Mouse (Mus musculus) mature B cell (primary cell): ENCODE data around the gene Nfib.

ENCODE experiments used
- in situ Hi-C: fragments of 300-500 bp; cut with MboI; formaldehyde crosslinking; loops from 2 replicates; pipeline ENCODE4 v1.14.3; 2019

Nfib gene

DNA sequence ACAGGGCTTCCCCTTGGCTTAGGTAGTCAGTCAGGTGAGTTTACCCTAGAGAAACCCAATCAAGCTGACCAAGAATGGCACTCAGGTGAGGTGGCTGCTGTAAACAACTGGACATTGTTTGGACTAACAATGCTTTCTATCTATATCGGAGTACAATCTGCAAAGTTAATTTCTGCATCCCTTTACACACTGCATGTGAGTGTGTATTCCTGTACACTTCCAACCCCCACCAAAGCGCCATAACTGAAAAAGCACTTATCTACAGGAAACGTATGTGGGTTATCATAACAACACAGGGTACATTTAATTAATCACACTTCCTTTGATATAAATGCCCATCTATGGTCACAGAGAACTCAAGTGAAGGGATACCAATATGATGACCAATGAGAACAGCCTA, 346.4 kb downstream of the Nfib start:
- in situ Hi-C loops, result no loop called here

GRCm38 (mm10) chr4:82349006-82349405, 356.5 kb downstream of the Nfib start:
- in situ Hi-C loops, result no loop called here

DNA sequence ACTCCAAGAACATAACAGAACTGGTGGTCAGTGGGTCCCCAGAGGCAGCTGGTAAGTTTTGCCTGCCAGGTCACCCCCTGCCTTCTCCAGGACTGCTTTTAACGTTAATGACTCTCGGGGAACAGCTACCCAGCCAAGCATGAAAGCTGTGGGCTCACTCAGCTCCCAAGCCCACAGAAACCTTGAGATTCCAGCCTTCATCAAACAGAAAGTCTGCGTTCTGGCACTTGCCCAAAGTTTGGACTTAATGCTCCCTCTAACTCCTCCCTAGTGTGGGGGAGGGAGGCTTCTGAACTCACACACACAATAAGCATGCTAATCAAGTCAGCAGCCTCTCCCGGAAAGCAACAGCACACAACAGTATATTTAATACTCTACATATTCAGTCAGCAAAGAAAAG, 360.8 kb downstream of the Nfib start:
- in situ Hi-C loops, result no loop called here

GRCm38 (mm10) chr4:82344224-82344623, 361.3 kb downstream of the Nfib start:
- in situ Hi-C loops, result no loop called here

- in situ Hi-C loops, result no loop called here
Measured at GRCm38 (mm10) chr4:82338930-82339329, 366.6 kb downstream of the Nfib start.

DNA sequence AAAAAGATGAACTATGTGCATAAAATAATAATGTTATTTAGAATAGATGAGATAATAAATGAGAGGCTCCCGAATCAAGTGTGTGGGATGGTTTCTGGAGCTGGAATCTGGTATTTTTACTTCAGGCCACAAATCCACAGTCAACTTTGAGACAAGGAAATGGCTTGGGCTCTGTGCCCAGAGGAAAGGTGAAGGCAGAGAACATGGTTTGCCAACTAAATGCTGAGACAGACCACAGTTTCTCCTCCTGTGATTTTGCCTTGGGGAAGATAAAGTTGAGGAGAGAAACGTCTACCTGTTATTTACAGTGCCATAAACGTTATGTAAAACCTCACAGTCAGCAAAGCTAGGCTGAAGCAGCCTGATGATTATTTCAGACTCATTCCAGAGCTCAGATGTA, 367.1 kb downstream of the Nfib start:
- in situ Hi-C loops, result no loop called here

DNA sequence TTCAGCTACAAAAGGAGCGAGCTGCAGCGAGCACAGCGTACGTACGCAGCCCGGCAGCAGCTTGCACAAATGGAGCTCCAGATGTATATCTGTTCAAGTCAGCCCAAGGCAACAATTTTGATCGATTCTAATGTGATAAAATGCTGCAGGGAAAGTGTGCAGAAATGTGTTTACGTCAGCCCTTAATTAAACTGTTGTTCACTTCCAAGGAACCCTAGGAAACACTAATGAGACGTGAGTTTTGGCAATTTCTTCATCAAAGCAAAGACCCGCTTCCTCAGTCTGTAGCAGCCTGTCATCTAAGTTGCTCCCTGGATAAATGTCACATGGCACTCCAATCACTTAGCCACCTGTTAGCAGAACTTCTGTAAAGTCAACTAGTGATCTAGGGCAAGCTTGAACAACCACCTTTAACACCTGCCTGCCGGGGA, 368.6 kb downstream of the Nfib start:
- in situ Hi-C loops, result no loop called here

- in situ Hi-C loops, result no loop called here
Measured at GRCm38 (mm10) chr4:82335266-82335865, 370.2 kb downstream of the Nfib start.

GRCm38 (mm10) chr4:82333413-82333812, 372.1 kb downstream of the Nfib start:
- in situ Hi-C loops, result no loop called here

DNA sequence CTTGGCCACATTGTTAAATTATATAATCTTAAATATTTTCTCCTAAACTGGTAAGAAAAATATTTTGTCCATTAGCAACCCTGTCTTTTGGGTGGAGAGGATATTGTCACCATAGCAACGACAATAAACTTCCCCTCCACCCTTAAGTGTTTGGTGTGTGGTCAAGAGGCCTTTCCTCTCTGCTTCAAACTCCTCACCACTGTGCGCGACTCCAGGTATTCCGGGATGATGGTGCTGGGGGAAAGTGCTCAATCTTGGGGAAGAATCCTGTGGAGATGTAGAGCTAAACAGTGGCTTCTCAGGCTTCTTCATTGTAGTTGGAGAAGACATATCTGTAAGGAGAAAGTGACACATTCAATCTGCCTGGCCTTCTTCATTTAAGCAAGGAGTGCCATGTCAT, 375.5 kb downstream of the Nfib start:
- in situ Hi-C loops, result no loop called here

DNA sequence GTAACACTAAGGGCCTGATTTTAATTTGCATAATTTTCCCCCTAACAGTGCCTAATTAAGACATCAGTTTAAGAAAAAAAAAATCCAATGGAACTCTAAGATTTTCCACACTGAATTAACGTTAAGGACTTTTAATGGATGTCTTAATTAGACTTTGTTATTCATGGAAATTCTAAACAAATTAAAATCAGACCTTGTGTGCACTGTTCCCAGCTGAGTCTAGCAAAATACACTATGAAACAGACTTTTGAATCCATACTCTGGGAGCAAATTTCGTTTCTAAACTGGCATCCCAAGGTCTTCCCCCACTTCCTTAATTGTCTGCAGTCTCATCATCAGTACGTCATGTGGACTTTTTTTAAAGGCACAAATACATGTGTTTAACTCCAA, 379.4 kb downstream of the Nfib start:
- in situ Hi-C loops, result no loop called here

DNA sequence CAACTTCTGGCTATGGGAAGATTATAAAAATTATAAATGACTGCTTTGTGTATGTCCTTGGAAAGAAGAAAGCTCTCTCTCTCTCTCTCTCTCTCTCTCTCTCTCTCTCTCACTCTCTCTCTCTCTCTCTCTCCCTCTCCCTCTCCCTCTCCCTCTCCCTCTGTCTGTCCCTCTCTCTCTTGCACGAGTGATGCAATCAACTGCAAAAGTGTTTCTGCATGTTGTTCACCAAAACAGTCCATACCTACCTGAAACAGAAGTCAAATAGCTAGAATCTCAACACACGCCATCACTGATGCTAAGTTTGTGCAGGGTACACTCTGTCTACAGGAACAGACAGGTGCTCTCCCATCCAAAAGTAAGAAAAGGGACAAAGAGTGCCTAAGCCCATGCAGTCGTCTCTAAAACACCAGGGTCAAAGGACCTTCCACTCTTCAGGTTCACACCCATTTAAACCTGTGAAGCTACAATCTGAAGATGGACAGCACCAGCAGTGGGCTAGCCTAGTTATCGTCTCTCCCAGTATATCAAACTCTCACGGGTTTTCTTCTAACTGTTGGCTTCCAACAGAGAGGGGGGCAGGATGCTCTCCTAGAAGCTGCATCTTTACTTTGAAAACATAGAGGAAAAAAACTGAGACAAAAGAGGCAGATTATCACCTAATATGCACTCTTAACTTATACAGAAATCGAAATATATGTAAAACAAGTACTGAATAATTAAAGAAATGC, 380.0 kb downstream of the Nfib start:
- in situ Hi-C loops, result no loop called here

- in situ Hi-C loops, result no loop called here
Measured at GRCm38 (mm10) chr4:82324977-82325376, 380.6 kb downstream of the Nfib start.

DNA sequence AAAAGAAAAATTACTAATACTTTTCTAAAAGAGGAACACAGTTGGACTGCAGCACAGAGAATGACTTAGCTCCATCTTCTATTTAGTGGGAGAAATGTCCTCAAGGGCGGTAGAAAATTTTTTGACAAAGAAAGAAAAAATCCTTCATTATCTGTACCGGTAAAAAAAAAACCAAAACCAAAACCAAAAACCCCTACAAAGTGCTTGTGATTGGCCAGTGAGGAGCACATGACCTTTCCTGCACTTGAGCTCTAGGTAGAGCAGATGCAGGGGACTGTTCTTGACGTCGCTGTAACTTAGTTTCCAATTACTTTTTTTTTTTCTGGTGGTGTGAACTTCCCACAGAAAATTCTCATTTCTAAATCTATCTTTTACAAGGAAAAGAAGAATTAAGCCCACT, 384.5 kb downstream of the Nfib start:
- in situ Hi-C loops, result no loop called here

- in situ Hi-C loops, result no loop called here
Measured at GRCm38 (mm10) chr4:82319388-82319787, 386.2 kb downstream of the Nfib start.

DNA sequence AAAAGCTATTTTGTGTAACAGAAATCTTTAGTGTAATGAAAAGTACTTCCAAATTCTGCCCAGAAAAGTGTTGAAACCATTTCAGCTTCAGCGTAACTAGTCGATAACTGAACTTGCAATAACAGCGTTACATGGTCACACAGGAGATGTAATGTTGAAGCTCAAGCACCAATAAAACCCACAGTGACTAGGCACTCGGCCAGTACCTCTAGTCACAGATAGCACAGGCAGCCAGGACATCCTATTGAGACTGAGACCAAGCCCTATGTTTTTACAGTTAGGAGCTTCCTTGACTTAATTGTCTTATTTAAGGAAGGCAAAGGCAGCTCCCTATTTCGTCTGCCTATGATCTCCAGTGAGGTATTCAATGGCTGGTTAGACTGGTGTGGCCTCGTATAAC, 389.4 kb downstream of the Nfib start:
- in situ Hi-C loops, result no loop called here

DNA sequence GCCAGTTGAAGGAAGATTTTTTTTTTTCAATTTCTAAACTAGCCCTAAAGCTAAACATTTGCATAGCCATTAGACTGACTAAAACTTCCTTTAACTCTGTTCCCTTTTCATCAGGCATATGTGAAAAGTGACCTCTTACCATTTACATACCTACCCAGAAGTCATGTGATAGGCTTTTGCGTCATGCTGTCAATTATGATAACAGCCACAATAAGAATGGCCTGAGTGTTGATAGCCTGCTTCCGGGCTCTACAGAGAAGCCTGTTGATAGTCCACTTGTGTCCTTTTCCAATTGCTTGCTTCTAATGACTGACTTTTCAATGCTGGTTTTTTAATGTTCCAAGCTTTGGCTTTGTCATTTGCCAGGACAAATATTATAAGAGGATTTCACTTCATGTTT, 389.8 kb downstream of the Nfib start:
- in situ Hi-C loops, result no loop called here

DNA sequence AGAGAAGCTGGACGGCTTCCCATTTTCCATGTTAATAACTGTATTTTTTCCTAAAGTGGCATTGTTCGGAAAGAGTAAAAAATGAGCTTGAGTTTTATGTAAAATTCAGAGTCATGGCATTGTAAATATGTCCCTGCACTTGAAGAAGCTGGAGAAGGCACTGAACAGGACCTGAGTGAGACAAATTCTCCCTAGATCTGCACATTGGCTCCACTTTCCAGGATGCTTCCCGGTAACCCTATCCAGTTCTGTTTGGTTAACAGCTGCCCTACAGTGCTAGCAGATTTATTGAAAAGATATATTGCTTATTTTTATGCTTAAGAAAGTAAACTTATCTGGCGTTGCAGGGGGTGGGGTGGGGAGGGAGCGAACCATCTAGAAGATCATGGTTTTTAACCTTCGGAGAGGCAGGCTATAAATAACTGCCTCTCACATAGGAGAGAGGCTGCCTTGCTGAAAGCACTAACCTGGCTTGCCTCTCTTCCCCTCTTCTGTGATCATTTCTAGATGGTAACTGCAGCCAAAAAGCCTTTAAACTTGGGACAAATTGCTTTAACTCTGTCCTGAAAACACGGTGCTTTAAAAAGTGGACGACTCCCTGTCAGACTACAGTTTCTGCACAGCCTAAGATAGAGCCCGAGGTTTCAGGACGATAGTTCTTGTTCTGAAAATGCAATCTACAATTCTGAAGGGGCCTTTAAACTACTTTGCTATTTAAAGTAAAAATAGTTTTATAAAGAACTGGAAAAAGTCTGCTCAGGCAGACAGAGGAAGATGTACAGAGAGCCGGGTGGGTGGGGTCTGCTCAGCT, 394.4 kb downstream of the Nfib start:
- in situ Hi-C loops, result no loop called here

GRCm38 (mm10) chr4:82306045-82306444, 399.5 kb downstream of the Nfib start:
- in situ Hi-C loops, result no loop called here

DNA sequence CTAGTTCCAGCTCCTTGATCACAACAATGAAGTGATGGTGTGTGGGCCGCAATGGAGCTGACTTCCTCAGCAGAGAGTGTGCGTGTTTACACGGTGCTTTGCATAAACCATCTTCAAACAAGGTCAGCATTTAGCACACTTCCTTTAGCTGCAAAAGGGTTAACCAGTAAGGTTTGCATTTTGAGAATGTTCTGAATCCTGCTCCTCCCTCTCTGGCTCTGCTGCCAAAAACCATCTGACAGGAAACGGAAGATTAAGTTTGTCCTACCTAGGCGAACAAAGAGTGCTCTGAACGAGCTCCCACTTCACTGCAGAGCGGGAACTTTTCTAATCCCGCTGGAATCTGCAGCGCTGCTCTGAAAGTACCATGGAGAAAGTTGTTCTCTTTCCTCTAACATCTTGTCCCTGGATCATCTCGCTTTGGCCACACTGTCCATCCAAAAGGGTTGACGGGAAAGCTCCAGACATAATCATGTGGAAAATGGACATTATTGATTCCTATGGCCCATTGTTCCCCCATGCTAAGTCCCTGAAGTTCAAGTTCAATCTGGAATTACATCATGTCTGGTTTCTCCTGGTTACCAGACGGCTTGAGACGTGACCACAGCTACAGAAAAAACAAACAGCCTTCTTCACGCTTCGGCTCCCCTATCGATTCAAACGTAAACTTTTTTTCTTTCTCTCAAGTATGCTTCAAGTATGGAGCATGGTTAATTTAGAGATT, 401.2 kb downstream of the Nfib start:
- in situ Hi-C loops, result no loop called here

- in situ Hi-C loops, result no loop called here
Measured at GRCm38 (mm10) chr4:82303362-82303900, 402.1 kb downstream of the Nfib start.

DNA sequence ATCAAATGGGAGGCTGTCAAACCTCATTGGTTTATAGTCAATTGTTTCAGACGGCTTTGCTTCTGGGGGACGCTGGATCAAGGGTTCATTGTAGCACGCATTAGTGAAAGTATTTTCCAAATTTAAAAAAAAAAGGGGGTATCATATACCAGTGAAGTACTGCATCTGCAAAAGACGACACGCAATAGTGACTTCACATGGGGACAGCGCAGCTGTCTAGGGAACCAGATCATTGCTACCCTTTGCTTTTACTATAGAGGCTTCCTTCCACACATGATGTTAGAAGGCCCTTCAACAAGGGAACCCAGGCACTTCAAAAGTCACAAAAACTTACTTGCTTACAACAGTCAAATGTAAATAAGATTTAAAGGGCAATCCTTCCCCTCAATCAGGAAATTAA, 402.6 kb downstream of the Nfib start:
- in situ Hi-C loops, result no loop called here
